ENCODE assay signal across 19 mouse cellular contexts in the genomic region with DNA sequence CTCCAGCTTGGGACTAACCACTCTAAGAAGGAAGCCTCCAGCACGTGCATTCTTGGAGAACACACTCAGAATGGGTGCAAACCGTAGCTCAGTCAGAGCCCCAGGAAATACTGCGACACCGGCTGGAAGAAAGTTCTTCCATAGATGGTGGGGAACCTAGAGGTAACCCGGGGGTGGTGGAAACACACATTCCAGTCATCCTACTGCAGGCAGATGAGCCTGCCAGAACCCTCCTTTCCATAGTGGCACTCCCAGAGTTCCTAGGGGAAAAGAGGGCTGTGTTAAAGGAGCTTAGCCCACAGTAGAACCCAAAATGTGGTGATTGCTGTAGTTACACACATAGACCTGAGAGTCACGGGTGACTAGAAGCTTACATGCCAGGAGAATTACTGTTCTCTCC. TPM values are rescaled to one million over a fixed set of nuclear protein-coding genes. Genes with fewer than 3 reads are reported as not detected.
A peak's percentile ranks its signal among the peaks of the same experiment; 100 is the strongest.
DNase-seq lines count a peak whose midpoint lies in the region; ATAC-seq and TF ChIP-seq lines count a peak whose summit lies in the region.
"Had no signal": no experiment of that assay in that cellular context is flagged by ENCODE, and none has a peak within 500 bp of the region (broad histone marks: within the 10 kb centered on the region; RNA-seq: fewer than 3 reads in every experiment).

No protein-coding gene starts in this region.

- ATAC-seq in forebrain, postnatal 0 days = no peak
- no peak for ATAC-seq in forebrain, embryonic 15.5 days (replicated peaks)

- H3K9ac ChIP-seq in forebrain, postnatal 0 days = no peak overlapping the region
- no peak overlapping the region for H3K9ac ChIP-seq in forebrain, embryonic 15.5 days (replicated peaks)
- H3K9ac ChIP-seq: embryonic facial prominence, embryonic 15.5 days; limb, embryonic 13.5 days; liver, embryonic 14.5 days; lung, embryonic 15.5 days; neural tube, embryonic 12.5 days had no signal

- no peak overlapping the region for H3K4me2 ChIP-seq in forebrain, postnatal 0 days (ENCODE audit: low read depth)
- H3K4me2 ChIP-seq in forebrain, embryonic 15.5 days (replicated peaks) = no peak overlapping the region
- H3K4me2 ChIP-seq: embryonic facial prominence, embryonic 15.5 days; limb, embryonic 13.5 days; lung, embryonic 15.5 days had no signal

- H3K9me3 ChIP-seq in forebrain, postnatal 0 days (ENCODE audit: low read length) = no peaks in the 10 kb centered on the region
- H3K9me3 ChIP-seq in forebrain, embryonic 15.5 days = no peaks in the 10 kb centered on the region
- H3K9me3 ChIP-seq: embryonic facial prominence, embryonic 15.5 days; limb, embryonic 13.5 days; lung, embryonic 15.5 days; neural tube, embryonic 12.5 days had no signal

- no peak for TF ChIP-seq CTCF in forebrain, postnatal 0 days (IDR thresholded peaks at IDR 0.05; ENCODE audit: low read depth)
- TF ChIP-seq CTCF in left cerebral cortex, adult 2 months (IDR thresholded peaks at IDR 0.05) = no peak
- TF ChIP-seq CTCF in olfactory bulb, adult 2 months (IDR thresholded peaks at IDR 0.05; ENCODE audit: insufficient read depth, low read depth, low read length) = no peak

- no peaks in the 10 kb centered on the region for H3K27me3 ChIP-seq in forebrain, postnatal 0 days (ENCODE audit: insufficient read depth, low read length)
- no peaks in the 10 kb centered on the region for H3K27me3 ChIP-seq in forebrain, embryonic 15.5 days
- H3K27me3 ChIP-seq: CH12.LX; neural tube, embryonic 12.5 days had no signal

- intact Hi-C loops in left cerebral cortex, adult 2 months (cut with DNase I) = no loop called here

- DNase-seq in forebrain, postnatal 0 days = no peak
- peak in 1 of 2 experiments; percentile 48 for DNase-seq in left cerebral cortex, adult 2 months (ENCODE audit: extremely low spot score in 1 of 2, low spot score in 2 of 2)
- no peak for DNase-seq in left cerebral cortex, adult 18-20 months (ENCODE audit: low spot score in 2 of 2)
- peak; percentile 82 for DNase-seq in brain, adult 2 months (ENCODE audit: low read depth, low spot score)
- DNase-seq in natural killer cell, adult 2 months (ENCODE audit: low spot score in 2 of 2) = no peak
- DNase-seq: adrenal gland, postnatal 36 days; gastrocnemius, postnatal 36 days; kidney, adult 8-10 months; kidney, postnatal 14 days; lung, postnatal 4 days; thymus, postnatal 4 days had no signal

- no peak for TF ChIP-seq POLR2A in olfactory bulb, adult 2 months (IDR thresholded peaks at IDR 0.05; ENCODE audit: insufficient read depth, low read depth, low read length)

- peak overlapping the region; percentile 88; the same call in 1 of the 2 replicates for H3K27ac ChIP-seq in forebrain, postnatal 0 days (ENCODE audit: low read depth, low read length)
- no peak overlapping the region for H3K27ac ChIP-seq in forebrain, embryonic 15.5 days (replicated peaks)
- peak overlapping the region; percentile 84 for H3K27ac ChIP-seq in left cerebral cortex, adult 2 months
- H3K27ac ChIP-seq in olfactory bulb, adult 2 months (ENCODE audit: insufficient read depth, low read depth, low read length) = peak overlapping the region; percentile 84
- H3K27ac ChIP-seq: embryonic facial prominence, embryonic 15.5 days; limb, embryonic 13.5 days; liver, embryonic 14.5 days; lung, embryonic 15.5 days had no signal

- WGBS in forebrain, postnatal 0 days = 84% methylated on average over 6 of the region's 6 CpGs
- WGBS in forebrain, embryonic 15.5 days = 91% methylated on average over 6 of the region's 6 CpGs
- WGBS in olfactory bulb, adult 2 months = 40% methylated on average over 6 of the region's 6 CpGs

- H3K4me3 ChIP-seq in forebrain, postnatal 0 days (ENCODE audit: low read depth, low read length) = no peak overlapping the region
- H3K4me3 ChIP-seq in forebrain, embryonic 15.5 days = no peak overlapping the region
- H3K4me3 ChIP-seq in left cerebral cortex, adult 2 months = no peak overlapping the region
- no peak overlapping the region for H3K4me3 ChIP-seq in olfactory bulb, adult 2 months (ENCODE audit: insufficient read depth, low read depth, low read length)
- H3K4me3 ChIP-seq: embryonic facial prominence, embryonic 15.5 days; limb, embryonic 13.5 days; lung, embryonic 15.5 days; neural tube, embryonic 12.5 days had no signal

- H3K4me1 ChIP-seq in forebrain, postnatal 0 days (ENCODE audit: insufficient read depth) = peaks cover 44% of the 10 kb centered on the region
- H3K4me1 ChIP-seq in forebrain, embryonic 15.5 days = peaks cover 38% of the 10 kb centered on the region
- peaks cover 79% of the 10 kb centered on the region for H3K4me1 ChIP-seq in olfactory bulb, adult 2 months (ENCODE audit: control insufficient read depth, insufficient read depth, low read length)

- H3K36me3 ChIP-seq in forebrain, postnatal 0 days (ENCODE audit: insufficient read depth) = no peaks in the 10 kb centered on the region
- H3K36me3 ChIP-seq in forebrain, embryonic 15.5 days = no peaks in the 10 kb centered on the region
- H3K36me3 ChIP-seq: limb, embryonic 13.5 days; lung, embryonic 15.5 days; neural tube, embryonic 12.5 days had no signal

RNA-seq across cellular contexts. Expression of a gene that starts 50.2 kb away (rescaled TPM):
- total RNA-seq in forebrain, postnatal 0 days (2014; rRNA removed) = 6.1 and 6.4 TPM in 2 replicates
- polyA plus RNA-seq in forebrain, postnatal 0 days (2015; fragmentation: Nextera tagmentation; extraction: Ambion mirVana) = 7.0 and 7.5 TPM in 2 replicates
- 4.5 and 4.8 TPM in 2 replicates for polyA plus RNA-seq in forebrain, embryonic 15.5 days (2015; fragmentation: Nextera tagmentation; extraction: Ambion mirVana)
- 10 to 100 TPM; 11.8 to 13.2 TPM for total RNA-seq in left cerebral cortex, adult 2 months (2021)
- total RNA-seq in left cerebral cortex, adult 18-20 months (2021) = 10 to 100 TPM; 10.0 to 11.9 TPM
- not detected in 2 replicates for polyA plus RNA-seq in olfactory bulb, adult 2 months (2012; ENCODE audit: insufficient read depth, insufficient read length, low replicate concordance, missing spikeins)
